Mouse (Mus musculus) testis, adult 10 weeks (tissue): ENCODE results near the gene Pdlim5. TPM values are rescaled to one million over a fixed set of nuclear protein-coding genes. Genes with fewer than 3 reads are reported as not detected.

ENCODE experiments used
- polyA plus RNA-seq: library from polyadenylated mRNA; stranded (reverse); fragments of 350-450 nt; fragmentation: Illumina TruSeq; extraction: RNeasy Lipid Tissue Mini Kit (QIAGEN cat#74804); gene quantifications from one replicate; pipeline ENCODE4 v1.2.3, GENCODE M21; 2014; ENCODE audit warnings: low read depth, low replicate concordance

Gene Pdlim5
- polyA plus RNA-seq = 11.3 TPM

GRCm38 (mm10) chr3:142395520-142396193 lies at the start of gene Pdlim5:
Pdlim5 (minus strand) TSS chr3:142395696.

Other genes with a start within 250 kb of the Pdlim5 start
- 0.32 TPM for gene Bmpr1b, start 226.3 kb downstream of the Pdlim5 start, polyA plus RNA-seq
- 2.2 TPM for gene Gbp5, start 98.3 kb upstream of the Pdlim5 start, polyA plus RNA-seq
- gene Gbp7, start 134.6 kb upstream of the Pdlim5 start, polyA plus RNA-seq = 2.5 TPM
- 1.7 TPM for gene Gbp3, start 164.3 kb upstream of the Pdlim5 start, polyA plus RNA-seq
- 0.14 TPM for gene Gbp2b, start 199.2 kb upstream of the Pdlim5 start, polyA plus RNA-seq
- 3.1 TPM for gene Gbp2, start 224.9 kb upstream of the Pdlim5 start, polyA plus RNA-seq